Mouse (Mus musculus) hindlimb bud, embryonic 11.5 days (tissue): ENCODE data around the gene Olfr1311.
"Not testable (repeated sequence)": the region's sequence is repeated elsewhere in the genome, so short reads cannot be mapped to it uniquely, and the experiment has no call there.

Experiments used
- DNase-seq: peaks from one replicate; pipeline ENCODE4 v3.0.0-alpha.2; 2012; ENCODE audit warnings: low read depth, low spot score; ENCODE audit errors: extremely low spot score

Olfr1311 gene

GRCm38 (mm10) chr2:112024312-112024711 is at the start of gene Olfr1311:
Gene Olfr1311, minus strand, starts transcription at chr2:112024412.
- no peak for DNase-seq

GRCm38 (mm10) chr2:112050138-112050537 is 25.9 kb upstream of the Olfr1311 start, which contains the start of gene Olfr1312:
Gene Olfr1312, minus strand, starts transcription at chr2:112050238.
- no peak for DNase-seq

GRCm38 (mm10) chr2:112026971-112027370 is 2.8 kb upstream of the Olfr1311 start:
- DNase-seq, result not testable (repeated sequence)

GRCm38 (mm10) chr2:112014900-112015299 is 9.3 kb downstream of the Olfr1311 start:
- DNase-seq, result no peak

- DNase-seq, result no peak
These were observed 11.6 kb downstream of the Olfr1311 start, which contains the start of gene Olfr1310 for GRCm38 (mm10) chr2:112012608-112013007. Gene Olfr1310, minus strand, starts transcription at chr2:112012708.

- DNase-seq, result no peak
These were observed 34.0 kb downstream of the Olfr1311 start, which contains the start of gene Olfr1309 for GRCm38 (mm10) chr2:111990181-111990580. Gene Olfr1309, minus strand, starts transcription at chr2:111990281.
